Mouse (Mus musculus) ES-E14 (cell line): Measurements from ENCODE around the gene Eya4.

Experiments
- HCFC1 ChIP-seq: IDR thresholded peaks from 2 replicates; pipeline ENCODE4 v1.6.1; 2012; ENCODE audit warnings: low read length, inconsistent platforms, borderline replicate concordance; ENCODE audit not compliant: insufficient read depth
- ZC3H11A ChIP-seq: IDR thresholded peaks from 2 replicates; pipeline ENCODE4 v1.6.1; 2012; ENCODE audit warnings: low read depth, mild to moderate bottlenecking, inconsistent platforms, low read length, borderline replicate concordance
- ZNF384 ChIP-seq: IDR thresholded peaks from 2 replicates; pipeline ENCODE4 v1.6.1; 2012; ENCODE audit warnings: low read depth, low read length, inconsistent platforms

DNA sequence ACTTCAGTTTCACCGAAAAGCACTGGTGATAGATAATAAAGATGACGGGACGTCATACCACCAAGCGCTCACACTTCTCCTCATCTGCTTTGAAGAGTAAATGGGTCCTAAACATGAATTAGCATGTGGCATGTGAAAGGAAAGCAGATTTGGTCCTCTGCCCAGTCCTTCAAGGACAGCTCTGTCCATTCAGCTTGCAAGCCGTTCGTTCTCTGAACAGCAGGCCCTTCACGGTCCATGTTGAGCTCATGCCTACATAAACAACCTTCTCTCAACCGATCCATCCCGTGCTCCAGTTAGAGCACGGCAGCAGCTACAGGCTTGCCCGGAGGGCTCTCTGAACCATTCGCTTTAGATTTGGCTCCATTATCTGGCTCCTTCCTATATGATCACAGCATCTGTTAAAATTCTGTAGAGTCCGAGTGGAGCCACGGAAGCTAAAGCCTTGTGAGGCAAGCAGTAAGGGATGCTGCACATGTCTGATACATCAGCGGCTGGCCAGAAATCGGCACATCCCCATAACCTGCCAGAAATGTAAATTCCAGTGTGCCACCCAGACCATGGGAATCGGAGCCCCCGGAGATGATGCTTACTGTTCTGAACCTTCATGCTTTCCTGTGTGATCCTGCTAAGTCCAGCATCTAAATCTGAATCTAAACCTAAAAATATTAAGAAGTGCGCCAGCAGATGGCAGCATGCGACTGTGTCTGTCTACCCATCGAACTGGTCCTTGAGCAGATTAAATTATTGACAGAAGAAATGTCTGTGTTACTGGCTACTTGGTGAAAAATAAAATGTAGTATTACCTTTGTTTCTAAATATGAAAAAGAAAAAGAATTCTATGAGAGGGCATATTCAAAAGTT lies 264.0 kb downstream of the Eya4 start:
- TF ChIP-seq ZC3H11A (peak; percentile 41; the same call in 1 of the 2 replicates), ZNF384 (no peak), HCFC1 (no peak)
